Mouse (Mus musculus): ENCODE data around the gene Dab1. TPM values are rescaled to one million over a fixed set of nuclear protein-coding genes. Genes with fewer than 3 reads are reported as not detected.

Gene Dab1
- total RNA-seq, 2 experiments from 2014 or later, result 138 to 149 TPM

DNA sequence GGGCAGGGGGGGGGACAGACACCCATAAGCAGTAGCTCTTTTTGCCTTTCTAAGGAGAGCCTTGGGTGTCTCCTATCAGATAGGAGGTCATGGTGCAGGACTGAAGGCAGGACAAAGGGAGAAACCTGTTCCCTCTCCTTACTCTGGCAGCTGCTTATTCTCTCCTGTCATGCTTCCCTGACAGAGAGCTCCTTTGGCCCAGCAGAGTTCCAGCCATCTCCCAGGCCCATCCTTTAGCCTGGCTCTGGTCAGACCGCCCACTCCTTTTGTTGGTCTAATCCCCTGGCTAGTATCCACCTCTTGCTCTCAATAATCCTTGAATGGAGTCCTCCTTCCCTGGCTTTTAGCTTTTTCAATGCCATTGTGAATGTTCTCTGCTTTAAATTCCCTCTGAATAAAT lies 878.1 kb downstream of the Dab1 start:
- no peak for DNase-seq (ENCODE audit: low spot score in 2 of 2)

DNA sequence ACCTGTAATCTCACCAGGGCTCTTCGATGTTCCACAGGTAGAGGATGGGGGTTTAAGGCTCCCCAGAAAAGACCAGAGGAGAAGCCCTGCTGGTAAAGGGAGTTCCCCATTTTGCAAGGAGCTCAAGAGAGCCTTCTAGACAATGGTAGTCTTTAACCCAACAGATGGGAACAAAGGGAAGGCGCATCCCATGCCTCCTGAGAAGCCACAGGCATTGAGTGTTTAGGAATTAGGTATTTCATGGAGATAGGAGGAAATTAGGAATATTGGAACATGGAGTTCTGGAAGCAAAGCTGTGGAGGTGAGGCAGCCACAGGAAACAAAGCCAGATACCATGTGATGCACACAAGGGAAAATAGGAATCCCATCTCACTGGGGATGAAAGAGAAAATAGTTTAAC lies 881.0 kb downstream of the Dab1 start:
- no peak for DNase-seq (ENCODE audit: low spot score in 2 of 2)

DNA sequence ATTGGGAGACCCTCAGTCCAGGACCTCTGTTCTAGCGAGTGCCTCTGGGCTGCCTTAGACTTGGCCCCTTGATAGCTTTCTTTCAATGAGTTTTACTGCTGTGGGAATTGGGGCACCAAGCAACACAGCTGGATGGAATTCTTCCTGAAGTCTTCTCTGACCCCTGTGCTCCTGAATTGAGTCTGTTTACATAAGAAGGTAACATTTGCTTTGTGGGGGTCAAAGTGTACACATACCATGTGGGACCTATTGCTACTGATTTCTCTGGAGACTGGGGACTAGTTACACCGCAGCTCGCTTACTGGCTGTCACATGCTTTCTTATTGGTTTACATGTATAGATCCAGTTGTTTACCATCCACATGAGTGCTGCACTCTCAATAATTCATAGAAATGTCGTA lies 881.5 kb downstream of the Dab1 start:
- DNase-seq (ENCODE audit: low spot score in 2 of 2), result no peak

DNA sequence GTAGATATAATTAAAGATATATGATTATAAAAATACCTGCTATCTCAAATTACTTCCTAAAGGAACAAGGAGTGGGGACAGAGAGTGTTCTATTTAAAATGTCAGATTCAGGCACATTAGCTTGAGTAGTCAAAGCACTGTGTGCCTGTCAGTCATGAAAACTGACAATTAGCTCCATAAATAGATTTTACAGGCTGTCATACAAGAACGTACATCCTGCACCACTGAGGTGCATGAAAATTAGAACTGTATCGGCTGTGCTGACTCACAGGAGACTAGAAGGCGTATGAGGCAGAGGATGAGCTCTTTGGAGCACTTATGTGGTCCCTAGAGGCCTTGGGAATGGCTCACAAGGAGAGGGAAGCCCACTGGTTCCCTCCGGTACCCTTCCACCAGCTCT lies 882.1 kb downstream of the Dab1 start:
- peak in 1 of 2 experiments; percentile 45 for DNase-seq (ENCODE audit: low spot score in 2 of 2)

DNA sequence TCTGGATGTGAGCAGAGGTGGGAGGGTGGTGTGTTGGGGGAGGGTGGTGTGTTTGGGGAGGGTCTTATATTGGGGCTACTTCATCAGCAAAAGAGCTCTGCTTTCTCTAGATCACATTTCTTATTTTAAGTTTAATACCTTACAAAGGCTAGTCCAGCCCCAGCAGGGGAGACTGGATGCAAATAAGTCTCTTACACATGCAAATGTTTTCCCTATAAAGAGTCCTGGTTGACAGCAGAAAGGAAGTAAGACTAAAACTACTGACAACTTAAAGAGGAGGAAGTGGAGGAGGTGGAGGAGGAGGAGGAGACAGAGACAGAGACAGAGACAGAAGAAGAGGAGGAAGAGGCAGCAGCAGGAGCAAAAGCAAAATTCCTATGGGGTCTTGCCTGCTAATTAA lies 885.8 kb downstream of the Dab1 start:
- DNase-seq (ENCODE audit: low spot score in 2 of 2), result no peak

DNA sequence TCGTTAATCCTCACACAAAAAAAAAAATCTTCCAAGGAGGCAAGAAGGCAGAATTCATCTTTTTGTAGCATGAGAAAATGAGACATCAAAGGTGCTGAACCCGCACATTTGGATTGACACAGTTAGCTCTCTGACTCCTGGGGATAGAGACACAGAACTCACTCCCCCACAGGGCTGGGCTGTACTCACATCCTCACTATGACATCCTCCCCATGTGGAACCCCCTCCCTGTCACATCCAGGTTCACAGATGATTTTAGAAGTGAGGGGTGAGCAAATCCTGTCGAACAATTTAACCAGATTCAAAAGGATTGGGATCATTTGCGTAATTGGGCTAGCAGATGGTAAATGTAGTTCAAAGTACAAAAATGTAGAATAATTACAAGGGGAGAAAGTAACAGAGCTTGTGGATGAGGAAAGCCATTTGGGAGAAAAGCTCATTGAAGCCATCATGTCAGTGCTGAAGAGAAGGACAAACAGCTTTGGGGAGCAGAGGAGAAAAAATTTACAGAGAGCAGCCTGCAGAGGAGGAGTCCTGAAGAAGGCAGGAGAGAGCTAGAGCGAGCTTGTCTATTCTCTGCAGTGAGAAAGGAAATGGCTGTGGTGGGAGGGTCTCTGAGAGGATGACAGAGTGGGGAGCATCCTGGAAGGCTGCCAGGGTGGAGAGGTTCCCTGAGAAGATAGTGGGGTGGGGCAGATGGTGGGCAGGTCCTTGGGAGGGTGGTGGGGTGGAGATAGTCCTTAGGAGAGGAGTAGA lies 890.2 kb downstream of the Dab1 start:
- DNase-seq (ENCODE audit: low spot score in 2 of 2), result peak in 1 of 2 experiments; percentile 28

DNA sequence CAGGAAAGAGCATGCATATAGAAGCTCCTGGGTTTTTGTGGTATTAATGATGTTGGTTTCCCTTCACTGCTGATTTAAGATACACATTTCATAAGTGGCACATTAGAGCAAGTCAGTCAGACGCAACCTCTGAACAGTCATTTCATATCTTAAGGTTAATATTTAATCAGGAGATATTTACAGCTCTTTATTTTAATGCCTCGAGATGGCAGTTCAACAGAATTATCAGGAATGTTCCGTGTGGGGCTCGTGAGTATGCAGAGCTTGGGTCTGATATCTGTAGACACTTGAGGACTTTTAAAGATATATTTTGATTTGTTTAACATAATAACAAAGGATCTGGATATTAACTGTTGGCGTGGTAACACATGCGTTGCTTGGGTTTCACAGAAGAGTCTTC lies 892.7 kb downstream of the Dab1 start:
- DNase-seq (ENCODE audit: low spot score in 2 of 2), result no peak

DNA sequence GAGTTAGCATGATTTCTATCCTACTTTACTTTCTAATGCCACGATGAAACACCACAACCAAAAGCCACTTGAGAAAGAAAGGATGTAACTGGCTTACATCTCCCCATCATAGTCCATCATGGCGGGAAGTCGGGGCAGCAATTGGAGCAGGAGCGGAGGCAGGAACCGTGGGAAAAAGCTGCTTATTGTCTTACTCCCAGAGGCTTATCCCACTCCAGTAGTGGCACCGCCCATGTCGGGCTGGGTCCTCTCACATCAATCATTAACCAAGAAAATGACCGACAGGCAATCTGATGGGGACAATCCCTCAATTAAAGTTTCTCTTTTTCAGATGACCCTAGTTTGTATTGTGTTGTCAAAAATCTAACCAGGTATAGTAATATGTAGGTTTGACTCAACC lies 893.4 kb downstream of the Dab1 start:
- no peak for DNase-seq (ENCODE audit: low spot score in 2 of 2)

DNA sequence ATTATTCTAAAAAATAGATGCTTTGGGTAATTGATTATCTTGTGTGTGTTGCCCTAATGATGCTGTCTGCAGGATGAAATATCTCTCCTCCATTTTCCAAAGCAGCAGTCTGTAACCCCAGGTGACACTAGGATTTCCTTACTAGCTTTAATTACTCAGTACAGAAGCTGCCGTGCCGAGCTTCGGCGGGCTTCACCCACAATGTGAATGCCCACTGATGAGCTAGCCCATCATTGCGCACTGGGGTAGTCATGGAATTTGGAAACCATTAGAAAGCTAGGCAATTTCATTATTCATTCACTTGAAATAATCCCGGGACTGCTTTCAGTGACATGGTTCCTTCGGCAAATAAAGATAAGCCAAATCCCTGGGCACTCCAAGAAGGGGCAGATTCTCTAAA lies 894.5 kb downstream of the Dab1 start:
- no peak for DNase-seq (ENCODE audit: low spot score in 2 of 2)

DNA sequence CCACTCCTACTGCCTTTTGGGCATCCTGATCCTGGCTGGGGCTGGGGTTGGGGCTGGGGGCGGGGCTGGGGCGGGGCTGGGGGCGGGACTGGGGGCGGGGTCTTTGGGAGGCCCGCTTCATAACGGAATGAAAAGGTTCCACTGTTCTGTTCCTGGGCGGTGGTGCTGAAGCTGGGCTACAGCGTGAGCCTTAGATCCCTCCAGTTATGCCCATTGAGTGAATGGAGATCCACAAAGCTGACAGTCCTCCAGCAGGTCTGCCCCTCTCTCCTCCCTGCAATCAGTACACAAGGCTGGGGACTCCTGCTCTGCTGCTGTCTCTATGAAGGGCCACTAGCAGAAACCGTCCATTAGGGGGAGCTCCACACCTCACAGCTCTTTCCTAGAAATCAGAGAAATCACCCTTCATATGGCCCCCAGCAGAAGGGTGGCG lies 895.4 kb downstream of the Dab1 start:
- DNase-seq (ENCODE audit: low spot score in 2 of 2), result peak in 1 of 2 experiments; percentile 60

DNA sequence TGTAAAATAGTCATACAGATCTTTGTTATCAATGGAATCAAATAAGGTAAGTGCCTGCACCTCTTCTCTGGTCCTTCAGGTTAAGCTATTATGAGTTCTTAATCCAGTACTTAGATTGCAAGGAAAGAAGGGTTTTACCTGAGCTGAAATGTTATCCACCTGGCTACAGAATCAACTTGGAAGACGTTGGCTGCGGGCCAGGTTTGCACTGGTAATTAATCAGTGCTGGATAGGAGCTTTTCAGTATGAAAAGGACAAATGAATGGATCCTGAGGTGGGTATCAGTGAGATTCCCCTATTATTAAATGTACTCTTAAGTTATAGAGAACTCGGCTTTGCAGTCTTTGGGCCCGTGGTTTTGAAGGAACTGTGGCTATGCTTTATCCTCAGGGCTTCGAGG lies 896.5 kb downstream of the Dab1 start:
- no peak for DNase-seq (ENCODE audit: low spot score in 2 of 2)

DNA sequence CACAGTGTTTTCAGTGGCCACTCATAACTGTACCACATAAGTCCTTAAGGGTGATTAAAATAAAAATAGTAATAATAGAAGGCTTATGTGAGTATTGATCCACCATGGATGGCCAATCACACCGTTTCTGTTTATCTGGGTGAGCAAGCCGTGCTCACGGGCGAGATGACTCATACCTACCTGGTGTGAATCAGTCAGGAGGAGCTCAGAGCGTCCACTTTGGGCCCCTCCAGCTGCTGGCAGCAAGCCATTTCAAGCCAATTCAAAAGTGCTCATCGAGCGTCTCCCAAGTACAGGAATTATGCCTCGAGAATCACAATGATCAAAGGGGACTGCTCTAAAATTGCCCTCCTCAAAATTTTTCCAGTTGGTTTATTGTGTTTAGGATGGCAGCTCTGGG lies 903.2 kb downstream of the Dab1 start:
- DNase-seq (ENCODE audit: low spot score in 2 of 2), result no peak

DNA sequence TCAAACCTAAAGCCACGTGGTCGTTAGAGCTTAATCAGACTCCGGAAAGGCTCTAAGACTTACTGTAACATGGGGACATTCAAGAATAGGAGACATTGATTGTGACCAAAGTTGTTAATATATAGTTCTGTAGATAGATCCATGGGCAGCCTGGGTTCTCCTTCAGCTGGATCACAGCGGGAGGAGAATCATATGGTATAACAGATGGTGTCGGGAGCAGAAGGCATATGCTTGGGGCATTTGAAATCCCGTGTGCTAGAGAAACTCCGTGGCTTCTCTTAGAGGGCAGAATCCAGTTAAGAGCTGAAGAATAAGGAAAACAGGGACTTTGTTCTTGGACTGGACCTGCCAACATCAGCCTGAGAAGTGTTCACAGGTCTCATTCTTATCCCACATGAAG lies 904.6 kb downstream of the Dab1 start:
- DNase-seq (ENCODE audit: low spot score in 2 of 2), result no peak

DNA sequence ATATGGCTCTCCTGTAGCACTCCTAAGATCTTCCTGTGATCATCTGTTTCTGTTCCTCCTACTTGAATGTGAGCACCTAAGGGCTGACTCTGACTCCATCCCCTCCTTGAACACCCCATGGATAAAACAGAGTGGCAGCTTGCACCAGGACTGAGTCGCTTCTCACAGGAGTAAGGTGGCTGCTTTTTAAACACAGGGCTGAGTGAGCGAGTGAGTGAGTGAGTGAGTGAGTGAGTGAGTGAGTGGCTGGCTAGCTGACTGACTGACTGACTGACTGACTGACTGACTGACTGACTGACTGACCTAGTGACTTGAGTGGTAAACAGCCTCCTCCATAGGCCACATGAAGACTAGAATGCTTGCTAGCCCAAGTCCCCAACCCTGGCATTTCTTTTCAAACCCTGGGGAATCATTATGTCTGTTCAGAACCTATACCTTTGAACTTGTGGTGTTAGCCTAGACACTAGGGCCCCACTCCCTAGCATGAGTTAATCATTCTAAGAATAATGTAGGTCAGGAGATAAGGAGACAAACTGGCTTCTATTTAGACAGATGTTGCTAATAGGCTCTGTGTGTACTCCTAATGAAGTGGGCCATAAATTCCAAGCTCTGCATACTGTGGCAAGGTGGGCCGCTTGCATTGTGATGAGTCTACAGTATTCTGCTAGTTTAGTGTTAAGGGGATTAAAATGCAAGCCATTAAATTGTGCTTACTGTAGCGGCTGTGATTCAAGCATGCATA lies 910.9 kb downstream of the Dab1 start:
- no peak for DNase-seq (ENCODE audit: low spot score in 2 of 2)

DNA sequence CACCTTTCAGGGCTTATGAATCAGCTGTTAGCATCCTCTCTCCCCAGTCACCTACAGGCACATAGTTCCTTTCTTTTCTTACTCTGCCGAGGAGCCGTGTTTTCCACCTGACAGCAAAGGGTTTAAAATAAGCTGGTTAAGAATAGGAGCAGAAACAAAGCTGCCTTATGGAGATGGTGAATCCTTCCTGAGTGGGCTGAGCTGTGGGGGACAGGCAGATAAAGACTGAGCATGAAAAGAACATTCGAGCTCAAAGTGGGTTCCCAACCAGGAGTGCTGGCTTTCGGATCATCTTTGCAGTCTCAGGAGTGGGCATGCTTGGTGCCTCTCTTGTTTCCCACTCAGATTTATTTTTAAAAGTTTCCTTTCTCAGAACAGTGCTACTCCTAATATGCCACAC lies 913.7 kb downstream of the Dab1 start:
- no peak for DNase-seq (ENCODE audit: low spot score in 2 of 2)

DNA sequence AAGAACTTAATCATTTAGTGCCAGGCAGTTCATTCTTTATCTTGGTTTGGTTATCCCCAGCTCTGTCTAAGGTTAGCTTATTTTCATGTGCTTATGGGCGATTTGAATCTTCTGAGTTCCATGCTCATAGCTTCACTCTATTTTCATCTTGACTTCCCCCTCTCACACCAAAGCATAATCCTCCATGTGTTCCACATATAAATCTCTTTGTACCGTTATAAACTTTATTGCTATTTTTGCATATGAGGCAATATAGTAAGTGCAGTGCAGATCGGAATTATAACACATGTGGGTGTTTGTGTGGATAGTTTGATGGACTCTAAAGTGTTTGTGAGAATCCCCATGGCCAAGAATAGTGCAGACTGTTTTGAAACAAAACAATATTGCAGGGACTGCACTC lies 919.3 kb downstream of the Dab1 start:
- no peak for DNase-seq (ENCODE audit: low spot score in 2 of 2)

DNA sequence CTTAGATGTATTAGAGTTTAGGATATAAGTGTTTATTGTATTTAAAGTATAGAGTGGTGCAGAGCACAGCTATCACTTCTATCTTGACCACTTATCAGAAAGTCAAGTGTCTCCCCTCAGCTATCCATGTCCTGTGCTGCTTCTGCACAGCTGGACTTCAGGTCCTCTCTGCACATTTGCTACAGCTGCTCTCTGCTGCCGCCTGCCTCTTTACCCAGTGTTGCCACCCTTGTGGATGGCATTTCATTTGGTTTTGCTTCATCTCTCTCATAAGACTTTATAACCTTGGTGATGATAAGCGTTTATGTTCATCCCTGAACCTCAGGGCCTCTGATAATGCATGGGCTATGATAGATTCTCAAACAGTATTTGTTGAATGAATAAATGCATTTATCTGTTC lies 919.9 kb downstream of the Dab1 start:
- DNase-seq (ENCODE audit: low spot score in 2 of 2), result no peak

DNA sequence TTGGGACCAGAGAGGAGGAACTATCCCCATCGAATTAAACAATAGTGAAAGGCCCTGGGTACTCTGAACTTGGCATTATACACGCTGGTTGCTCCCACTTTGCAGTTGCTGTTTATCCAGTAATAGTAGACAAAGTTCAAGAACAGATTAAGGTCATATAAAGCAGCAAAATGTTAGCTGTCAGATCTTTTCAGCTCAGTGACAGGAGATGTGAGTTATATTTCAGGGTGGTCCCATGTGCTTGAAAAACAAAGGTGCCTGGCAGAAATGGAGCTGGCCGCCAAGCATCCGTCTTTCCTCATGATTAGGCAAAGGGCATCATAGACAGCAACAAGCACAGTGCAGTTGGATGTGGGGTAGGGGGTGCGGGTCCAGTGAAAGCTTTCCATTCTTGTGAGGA lies 927.9 kb downstream of the Dab1 start:
- no peak for DNase-seq (ENCODE audit: low spot score in 2 of 2)

DNA sequence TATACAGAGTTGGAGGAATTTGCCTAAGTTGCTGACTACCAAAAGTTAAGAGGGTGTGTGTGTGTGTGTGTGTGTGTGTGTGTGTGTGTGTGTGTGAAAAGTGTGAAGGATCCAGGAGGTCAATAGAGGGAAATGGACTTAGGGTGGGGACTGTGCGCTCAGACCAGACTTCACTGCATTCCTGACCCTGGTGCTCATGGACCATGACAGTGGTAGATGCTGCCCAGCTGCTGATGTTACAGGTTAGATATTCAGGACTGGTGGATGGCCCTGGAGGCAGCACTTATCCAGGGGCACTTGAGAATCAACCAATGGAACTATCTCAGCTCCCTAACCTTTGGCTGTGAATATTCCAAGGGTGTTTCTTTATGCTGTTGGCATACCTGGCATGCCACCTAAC lies 929.1 kb downstream of the Dab1 start:
- no peak for DNase-seq (ENCODE audit: low spot score in 2 of 2)

DNA sequence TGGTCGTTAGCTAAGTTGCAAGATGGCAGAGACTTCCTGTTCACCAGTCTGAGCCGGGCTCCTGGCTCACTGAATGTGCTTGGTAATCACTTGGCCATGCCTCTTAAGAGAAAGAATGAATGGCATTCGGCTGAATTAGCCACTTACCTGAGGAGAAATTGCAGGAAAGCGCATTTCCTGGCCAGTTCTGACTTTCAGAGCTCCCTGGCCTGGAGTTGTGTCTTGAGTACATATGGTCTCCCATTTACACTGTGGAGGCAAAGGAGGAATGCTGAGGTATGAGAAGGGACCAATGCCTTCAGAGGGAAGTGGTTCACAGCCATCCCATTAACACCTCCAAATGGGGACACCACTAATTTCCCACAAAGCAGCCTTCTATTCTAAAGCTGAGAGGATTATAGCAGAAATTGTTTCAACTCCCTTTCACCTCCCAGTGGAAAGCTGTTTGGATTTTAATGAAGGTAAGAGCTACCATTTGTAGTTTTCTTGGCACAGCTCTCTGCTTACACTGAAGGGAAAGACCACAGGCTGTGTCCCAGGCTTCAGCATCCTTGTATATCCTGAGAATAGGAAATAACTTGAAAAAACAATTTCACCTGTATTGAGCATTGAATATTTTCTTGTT lies 931.5 kb downstream of the Dab1 start:
- DNase-seq (ENCODE audit: low spot score in 2 of 2), result no peak

DNA sequence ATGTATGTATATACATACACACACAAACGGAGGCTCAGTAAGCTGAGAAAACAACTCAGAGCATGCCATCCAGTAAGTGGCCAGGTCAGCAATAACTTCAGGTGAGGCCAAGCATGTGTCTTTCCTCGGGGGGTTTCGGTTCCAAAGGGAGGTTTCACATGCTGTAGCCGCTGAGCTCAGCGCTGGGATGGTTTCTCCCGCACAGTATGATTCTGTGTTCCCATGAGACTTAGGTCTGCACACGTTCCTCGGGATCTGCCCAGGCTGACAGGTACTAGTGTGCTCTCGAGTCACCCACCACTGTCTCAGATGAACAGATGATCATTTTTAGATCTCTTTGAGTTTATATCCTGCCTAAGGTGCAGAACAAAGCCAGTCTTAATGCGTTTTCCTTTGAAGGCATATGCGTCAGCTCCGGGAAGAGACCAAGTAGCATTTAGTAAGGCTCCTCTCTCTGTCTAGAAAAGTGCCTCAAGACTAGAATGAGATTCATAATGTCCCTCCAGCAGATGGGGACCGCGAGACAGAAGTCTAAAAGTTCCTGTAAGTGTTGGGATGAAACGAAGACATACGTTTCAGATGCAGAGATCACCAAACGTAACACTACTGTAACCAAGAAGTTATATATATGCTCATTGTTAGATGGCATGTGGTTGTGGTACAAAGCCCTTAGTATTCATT lies 932.4 kb downstream of the Dab1 start:
- no peak for DNase-seq (ENCODE audit: low spot score in 2 of 2)

DNA sequence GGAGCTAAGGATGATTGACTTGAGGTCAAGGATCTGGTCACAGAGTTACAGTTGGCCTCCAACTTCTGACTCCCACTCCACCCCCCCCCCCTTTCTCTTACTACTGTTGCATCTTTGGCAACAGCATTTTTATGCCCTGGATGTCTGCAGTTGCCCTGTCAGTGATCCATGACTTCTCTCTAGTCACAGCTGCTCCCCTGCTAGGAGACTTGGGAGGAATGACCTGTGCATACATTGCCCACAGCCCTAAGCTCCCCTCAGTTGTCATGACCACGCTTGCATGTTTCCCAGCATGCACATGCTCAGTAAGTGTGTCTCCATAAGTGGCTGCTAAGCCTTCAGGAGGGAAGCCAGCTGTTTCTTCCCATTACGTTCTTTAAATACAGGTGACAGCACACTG lies 936.2 kb downstream of the Dab1 start:
- DNase-seq (ENCODE audit: low spot score in 2 of 2), result no peak
